Mouse (Mus musculus) left cerebral cortex, postnatal 10 days (tissue): ENCODE data around the gene Cebpb. TPM values are rescaled to one million over a fixed set of nuclear protein-coding genes. Genes with fewer than 3 reads are reported as not detected.

Source experiments
- DNase-seq, 2 experiments: peaks; one replicate each; pipeline ENCODE4 v3.0.0; 2021 to 2022; ENCODE audit warnings: low spot score in 2 of 2, mixed read lengths in 1 of 2; ENCODE audit errors: extremely low spot score in 1 of 2
- intact Hi-C: fragments of 180-260 bp; cut with DNase I; formaldehyde crosslinking; loops from one replicate; pipeline ENCODE4 v1.15.1; 2025
- total RNA-seq, 2 experiments: library from RNA; stranded (reverse); gene quantifications; 2 replicates each; pipeline ENCODE4 v1.2.3; 2021

Cebpb gene
- total RNA-seq, 2 experiments from 2014 or later = 7.8 to 10.0 TPM

DNA sequence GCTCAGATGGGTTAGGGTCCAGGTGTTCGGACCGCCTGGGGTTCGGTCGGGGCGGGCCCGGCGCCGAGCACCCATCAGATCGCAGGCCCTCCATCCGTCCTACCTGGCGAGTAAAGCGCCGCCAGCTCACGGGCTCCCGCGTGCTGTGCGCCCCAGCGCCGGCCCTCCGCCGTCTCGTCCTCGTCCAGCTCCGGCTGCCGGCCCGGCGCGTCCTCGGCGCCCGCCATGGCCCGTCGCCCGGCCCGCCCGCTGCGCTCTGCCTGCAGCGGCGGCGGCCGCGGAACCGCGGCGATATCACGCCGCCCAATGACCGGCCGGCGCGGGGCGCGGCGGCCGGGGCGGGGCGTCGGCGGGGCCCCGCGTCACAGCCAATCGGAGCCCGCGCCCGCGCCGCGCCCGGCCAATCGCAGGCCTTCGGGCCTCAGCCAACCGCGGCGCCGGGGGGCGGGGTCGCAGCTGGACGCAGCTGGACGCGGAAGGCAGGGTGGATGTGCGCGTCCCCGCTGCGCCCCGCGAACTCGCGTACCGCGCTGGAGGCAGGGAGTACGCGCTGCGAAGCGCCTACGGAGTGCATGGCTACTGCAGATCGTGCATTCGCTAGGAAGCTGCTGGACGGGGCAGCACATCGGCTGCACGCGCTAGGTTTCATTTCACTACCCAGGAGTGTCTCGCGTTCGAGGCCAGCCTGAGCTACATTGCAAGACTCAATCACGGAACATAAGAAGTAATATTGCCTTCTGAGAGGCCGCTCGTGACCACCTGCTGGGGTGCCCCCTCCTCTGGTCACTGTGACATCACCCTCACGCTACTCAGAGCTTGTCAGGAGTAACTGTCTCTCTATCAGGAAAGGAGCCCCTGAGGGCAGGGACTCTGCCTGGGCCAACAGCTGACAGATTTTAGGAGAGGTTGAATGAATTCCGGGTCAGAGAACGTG, 27.2 kb upstream of the Cebpb start, which contains the start of gene Gm20431:
Gene Gm20431, minus strand, starts transcription at position 227 of the 934 bp plus-strand sequence.
- intact Hi-C loops = no loop called here

DNA sequence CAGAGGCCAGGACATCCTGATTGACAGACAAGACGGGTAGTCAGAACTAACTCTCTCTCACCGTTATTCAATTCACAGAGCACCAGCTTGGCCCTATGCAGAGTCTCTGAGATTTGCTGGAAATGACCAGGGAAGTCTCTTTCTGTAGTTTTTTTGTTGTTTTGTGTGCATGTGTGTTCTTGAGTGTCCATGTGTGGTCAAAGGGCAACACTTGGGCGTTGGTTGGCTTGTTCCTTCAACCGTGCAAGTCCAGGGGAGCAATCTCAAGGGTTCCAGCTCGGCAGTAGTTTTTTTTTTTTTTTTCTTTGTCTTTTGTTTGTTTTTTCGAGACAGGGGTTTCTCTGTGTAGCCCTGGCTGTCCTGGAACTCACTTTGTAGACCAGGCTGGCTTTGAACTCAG, 26.0 kb upstream of the Cebpb start:
- intact Hi-C loops = no loop called here
- no peak for DNase-seq

More for the DNA sequence above, 27.2 kb upstream of the Cebpb start, which contains the start of gene Gm20431:
- DNase-seq = peak; percentile 93 to 99

DNA sequence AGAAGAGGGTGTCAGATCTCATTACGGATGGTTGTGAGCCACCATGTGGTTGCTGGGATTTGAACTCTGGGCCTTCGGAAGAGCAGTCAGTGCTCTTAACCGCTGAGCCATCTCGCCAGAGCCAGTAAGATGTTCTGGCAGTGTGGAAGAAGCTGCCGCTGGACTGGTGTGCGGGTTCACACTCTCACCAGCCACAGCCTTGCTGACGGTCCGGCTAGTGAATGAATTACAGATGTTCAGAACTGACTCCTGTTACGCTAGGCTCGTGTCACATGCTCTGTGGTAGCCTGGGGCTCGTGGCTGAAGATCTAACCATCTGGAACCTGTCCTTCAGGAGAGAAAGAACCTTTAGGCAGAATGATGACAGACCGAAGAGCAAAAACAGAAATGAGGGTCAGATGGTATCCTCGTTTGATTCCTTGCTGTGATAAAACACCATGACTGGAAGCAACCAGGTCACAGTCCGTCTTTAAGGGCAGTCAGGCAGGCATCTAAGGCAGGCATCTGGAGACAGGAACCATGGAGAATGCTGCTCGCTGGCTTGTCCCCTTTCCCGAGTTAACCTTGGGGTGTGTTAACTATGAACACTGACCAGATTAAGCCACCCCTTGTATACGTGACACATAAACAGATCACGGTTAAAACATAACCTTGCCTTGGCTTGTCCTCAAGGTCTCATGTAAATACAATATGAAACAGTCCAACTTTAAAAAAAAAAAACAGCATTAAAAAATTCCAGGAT, 22.6 kb upstream of the Cebpb start:
- no peak for DNase-seq
- intact Hi-C loops = no loop called here

DNA sequence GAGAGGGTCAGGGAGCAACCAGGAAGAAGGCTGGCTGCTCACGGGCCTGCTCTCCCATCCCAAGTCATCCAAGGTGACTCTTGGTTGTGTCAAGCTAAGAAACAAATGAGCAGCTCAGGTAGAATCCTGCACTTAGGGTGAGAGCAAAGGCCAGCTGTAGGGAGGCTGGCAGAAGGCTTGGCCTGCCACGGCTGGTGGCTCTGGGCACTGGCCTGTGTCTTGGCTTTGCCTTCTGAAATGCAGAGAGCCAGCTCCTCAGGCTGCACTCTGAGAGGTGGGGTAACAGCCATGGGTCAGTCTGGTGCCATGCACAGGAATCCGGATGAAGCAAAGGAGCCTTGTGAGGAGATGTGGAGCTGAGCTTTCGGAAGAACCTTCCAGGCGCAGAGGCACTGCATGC, 20.3 kb upstream of the Cebpb start:
- intact Hi-C loops = no loop called here
- no peak for DNase-seq

DNA sequence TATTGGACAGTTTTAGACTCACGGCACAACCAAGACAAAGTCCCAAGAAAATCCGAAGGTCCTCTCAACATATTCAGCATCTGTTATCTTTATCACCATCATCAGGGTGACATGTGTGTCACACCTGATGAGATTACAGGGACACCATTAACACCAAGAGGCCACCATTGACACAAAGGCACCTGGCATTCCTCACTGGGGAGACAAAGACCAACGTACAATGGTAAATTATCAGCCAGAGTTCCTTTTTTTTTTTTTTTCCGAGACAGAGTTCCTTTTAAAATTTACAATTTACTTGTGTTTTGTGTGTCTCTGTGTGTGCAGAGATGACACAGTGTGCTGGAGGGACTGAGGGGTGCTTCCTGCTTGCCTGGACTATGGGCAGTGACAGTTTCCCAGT, 19.3 kb upstream of the Cebpb start:
- intact Hi-C loops = no loop called here
- DNase-seq = no peak

DNA sequence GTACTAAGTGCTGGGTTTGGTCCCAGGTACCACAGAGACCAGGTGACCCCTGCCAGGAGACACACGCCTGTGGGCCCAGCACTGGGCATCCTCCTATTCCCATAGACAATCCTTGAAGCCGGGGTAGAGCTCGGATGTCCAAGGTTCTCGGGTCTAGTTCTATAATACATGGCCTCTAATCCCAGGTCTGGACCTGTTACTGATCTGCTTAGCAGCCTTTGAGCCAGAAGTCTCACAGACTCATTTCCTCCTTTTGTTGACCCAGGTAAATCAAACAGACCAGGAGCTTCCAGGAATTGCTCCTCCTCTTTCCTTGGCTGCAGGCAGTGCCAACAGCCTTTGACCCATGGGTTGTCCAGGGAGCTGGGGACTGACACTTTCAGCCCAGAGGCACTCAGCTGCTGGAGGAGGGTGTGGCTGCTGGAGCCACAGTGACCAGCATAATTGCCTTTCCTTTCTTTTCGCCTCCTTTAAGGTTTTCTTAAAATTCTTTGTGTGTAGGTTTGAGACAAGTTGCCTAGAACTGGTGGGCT, 17.5 kb upstream of the Cebpb start:
- intact Hi-C loops = no loop called here
- no peak for DNase-seq

DNA sequence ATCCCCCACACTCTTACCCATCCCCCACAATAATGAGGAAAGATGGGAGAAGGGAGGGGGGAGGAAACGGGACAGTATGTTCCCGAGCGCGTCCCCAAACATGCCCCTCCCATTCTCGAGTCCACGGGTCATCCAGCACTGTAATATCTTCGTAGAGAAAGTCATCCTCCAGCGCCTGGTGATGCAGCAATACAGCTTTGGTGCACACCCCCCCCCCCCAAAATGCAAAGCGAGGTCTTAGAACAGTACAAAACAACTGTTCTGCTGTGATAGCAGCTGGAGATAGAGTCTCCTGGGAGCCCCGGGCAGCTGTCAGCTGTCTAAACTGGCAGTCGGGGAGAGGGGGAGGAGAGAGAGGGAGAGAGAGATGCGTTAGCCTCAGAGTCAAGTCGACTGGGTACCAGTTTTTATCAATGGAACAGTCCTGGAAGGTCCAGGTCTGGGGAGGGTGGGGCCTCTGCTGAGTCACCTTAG, 16.5 kb upstream of the Cebpb start:
- intact Hi-C loops = no loop called here
- DNase-seq = no peak

DNA sequence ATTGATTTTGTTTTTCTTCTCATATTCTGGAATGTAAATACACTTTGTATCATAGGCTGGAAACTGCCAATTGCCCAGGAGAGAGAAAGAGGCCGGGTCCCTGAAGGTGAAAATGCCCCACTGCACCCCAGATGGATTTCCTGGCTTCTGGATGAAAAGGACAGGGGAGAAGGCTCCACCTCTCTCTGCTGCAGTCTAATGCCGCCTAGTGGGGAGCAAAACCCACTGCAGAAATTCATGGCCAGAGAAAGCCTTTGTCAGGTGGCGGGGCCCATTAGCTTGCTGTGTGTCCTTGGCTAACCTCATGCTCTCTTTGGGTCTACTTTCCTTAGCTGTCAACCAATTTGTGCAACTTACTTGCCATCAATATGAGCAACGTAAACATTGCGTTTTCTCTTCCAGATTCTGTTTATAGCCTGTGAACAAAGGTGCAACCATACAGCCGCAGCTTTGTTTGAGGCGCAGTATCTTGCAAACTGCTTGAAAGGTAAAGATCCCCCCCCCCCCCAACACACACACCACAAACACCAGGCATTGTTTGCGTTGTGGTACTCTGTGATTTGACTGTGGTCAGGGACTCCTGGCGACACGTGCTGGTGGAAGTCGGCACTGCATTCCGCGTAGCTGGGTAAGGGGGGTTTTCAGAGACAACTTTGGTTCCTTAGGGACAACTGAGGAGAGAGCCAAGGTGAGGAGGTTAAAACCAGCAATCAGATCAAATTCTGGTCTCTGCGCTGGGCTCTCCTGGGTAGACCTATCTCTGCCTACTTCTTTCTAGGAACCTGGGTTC, 13.4 kb upstream of the Cebpb start:
- DNase-seq = no peak
- intact Hi-C loops = loop anchor here (5.0 kb wide), 2 partner anchors 33 to 138 kb away; partner anchors contain the start of gene Snai1

DNA sequence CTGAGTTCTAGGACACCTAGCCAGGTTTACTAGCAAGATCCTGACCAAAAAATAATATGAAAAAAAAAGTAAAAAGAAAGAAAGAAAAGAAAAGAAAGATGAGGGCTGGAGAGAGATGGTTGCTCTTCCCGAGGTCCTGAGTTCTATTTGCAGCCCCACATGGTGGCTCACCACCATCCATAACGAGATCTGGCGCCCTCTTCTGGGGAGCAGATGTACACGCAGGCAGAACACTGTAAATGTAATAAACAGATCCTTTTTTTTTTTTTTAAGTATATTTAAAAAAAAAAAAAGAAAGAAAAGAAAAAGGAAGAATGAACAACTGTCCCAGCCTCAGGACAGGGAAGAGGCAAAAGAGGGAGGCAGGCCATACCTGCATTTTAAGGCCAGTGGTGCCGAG, 10.1 kb upstream of the Cebpb start:
- DNase-seq = no peak
- intact Hi-C loops = loop anchor here (5.0 kb wide), 2 partner anchors 36 to 141 kb away; partner anchors contain the start of gene Snai1

DNA sequence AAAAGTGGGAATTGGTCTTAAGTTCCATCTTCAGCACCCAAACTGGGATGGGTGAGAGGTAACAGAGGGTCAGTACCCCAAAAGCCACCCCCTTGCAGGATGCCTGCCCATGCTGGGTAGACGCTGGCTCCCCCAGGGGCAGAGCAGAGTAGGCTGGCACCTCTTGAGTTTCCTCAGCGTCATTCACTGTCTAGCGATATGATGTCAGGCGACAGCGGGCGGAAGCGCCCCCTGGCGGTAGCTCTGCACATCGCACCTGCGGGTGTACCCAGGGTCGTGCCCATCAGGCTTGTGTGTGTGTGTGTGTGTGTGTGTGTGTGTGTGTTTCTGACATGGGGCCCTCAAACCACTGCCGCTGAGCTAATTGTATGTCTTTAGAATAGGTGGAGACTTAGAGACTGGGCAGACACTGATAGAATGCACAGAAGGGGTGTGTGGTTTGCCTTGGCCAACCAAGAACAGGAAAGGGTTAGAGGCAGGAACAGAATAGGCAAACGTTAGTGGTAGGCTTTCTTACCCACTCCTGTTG, 8.7 kb upstream of the Cebpb start:
- peak in 1 of 2 experiments; percentile 85 for DNase-seq
- intact Hi-C loops = loop anchor here (5.0 to 10.0 kb wide), 4 partner anchors 38 to 405 kb away; partner anchors contain the start of genes Pard6b, Ripor3 and Snai1

DNA sequence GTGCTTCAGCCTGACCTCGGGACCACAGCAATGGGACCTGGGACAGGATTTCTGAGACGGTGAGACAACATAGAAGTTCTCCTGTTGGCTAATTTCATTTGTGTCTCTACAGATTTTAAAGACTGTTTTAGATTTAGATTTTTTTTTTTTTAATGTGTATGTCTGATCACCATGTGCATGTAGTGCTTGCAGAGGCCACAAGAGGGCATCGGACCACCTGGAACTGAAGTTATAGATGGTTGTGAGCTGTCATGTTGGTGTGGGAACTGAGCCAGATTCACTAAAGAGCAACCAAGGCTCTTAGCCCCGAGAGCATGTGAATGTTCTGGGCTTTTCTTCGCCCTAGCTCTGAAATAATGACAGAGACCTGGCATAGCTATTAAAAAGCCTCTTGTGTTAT, 8.1 kb upstream of the Cebpb start:
- DNase-seq = peak in 1 of 2 experiments; percentile 66
- intact Hi-C loops = loop anchor here (10.0 kb wide), 2 partner anchors 334 to 404 kb away; partner anchors contain the start of genes Pard6b and Ripor3

DNA sequence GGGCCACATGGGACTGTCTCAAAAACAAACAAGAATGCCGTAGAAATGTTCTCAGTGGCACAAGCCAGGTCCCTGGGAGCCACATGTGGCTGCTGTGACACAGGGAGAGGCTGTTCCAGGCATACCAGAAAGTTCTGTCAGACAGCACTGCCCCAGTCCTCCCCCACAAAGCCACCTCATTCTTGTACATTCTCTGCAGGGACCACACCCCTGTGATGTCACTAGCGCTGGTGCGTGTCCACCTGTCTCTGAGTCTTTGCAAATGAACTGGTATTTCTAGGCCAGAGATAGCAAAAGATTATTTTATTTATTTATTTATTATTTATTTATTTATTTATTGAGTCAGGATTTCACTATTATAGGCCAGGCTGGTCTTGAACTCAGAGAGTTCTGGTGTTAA, 5.0 kb upstream of the Cebpb start:
- intact Hi-C loops = loop anchor here (10.0 kb wide), 2 partner anchors 331 to 401 kb away; partner anchors contain the start of genes Pard6b and Ripor3
- no peak for DNase-seq

DNA sequence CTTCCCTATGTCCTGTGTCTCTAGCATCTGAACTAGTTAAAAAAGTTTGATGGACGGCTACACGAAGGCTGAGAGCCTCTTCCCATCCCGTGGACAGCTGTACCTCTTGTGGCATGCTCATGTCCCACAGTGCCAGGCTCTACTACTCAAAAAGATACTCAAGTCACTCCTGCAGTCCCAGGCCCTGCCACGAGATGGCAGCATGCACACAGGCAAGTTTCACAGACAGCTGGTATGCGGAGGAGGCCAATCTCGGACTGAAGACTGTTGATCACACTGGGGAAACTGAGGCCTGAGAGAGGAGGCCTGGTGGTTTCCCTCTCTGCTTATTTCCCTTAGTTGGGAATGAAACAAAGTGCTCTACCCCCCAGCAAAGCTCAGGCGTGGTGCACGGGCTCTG, 3.6 kb upstream of the Cebpb start:
- intact Hi-C loops = loop anchor here (1.0 to 10.0 kb wide), 3 partner anchors 211 to 400 kb away; partner anchors contain the start of genes Pard6b and Ripor3
- peak; percentile 88 to 93 for DNase-seq

DNA sequence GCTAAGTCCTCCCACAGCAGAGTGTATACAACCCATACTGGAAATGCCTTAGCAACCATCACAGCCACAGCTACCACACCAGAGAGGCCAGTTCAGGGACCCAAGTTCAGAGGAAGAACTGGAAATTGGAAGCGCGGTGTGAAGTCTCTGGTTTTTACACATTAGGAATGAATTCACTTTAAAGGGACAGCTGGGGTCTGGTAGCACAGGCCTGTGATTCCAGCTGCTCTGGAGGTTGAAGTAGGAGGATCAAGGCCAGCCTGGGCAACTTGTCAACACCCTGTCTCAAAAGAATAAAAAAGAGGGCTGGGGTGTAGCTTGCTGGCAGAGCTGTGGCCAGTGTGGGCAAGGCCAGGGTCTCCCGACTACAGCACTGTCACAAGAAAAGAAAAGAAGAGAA, 2.9 kb upstream of the Cebpb start:
- intact Hi-C loops = loop anchor here (1.0 to 10.0 kb wide), 3 partner anchors 210 to 399 kb away; partner anchors contain the start of genes Pard6b and Ripor3
- DNase-seq = no peak

DNA sequence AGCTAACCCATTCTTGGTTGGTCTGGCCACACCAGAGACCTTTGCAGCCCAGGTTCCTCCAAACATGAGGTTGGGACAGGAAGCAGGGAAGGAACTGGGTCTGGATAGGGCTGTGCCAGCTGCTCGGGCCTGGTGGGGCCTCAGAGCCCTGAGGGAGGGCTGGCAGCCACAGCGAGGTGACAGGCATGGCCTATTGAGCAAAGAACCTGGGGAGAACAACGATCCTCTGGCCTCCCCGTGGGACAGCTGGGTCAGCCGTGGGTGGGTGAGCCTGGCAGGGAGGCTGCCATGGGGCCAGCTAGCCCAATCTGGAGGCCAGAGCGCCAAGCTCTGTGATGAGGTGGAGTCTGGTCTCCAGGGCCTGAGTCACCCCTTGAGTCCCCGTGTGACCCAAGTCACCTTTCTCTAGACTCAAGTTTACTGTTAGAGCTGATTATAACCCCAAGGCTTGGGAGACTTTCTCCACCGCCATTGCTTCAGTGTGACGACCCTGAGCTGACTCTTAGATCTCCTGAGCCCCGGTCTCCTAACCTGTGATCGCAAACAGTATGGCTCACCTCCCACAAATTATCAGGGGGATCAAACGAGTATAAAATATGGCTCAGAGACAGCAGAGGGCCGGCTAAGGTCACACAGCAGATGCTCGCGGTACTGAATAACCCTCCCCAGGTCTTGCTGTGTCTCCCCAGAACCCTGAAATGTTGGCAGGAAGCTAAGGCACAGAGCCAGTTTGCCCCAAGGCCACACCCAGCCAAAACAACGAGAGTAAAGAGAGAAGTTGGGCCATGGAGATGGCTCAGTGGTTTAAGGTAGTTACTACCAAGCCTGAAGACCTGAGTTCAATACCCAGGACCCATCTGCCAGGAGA, 2.1 kb upstream of the Cebpb start:
- no peak for DNase-seq
- intact Hi-C loops = loop anchor here (10.0 kb wide), 2 partner anchors 328 to 398 kb away; partner anchors contain the start of genes Pard6b and Ripor3

DNA sequence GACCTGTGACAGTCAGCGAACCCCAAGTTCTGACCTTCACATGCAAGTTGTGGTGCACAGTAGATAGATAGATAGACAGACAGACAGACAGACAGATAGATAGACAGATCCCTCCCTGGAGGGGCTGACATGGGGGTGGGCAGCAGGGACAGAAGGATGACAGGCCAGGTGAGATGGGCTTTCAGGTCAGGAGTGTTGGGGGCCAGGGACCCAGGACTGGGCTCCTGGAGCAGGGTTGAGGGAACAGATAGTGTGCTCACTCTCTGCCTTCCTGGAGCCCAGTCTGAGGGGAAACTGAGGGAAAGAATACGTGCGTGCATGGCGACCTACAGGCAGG, 1.5 kb upstream of the Cebpb start:
- intact Hi-C loops = loop anchor here (10.0 kb wide), 2 partner anchors 328 to 398 kb away; partner anchors contain the start of genes Pard6b and Ripor3
- no peak for DNase-seq

DNA sequence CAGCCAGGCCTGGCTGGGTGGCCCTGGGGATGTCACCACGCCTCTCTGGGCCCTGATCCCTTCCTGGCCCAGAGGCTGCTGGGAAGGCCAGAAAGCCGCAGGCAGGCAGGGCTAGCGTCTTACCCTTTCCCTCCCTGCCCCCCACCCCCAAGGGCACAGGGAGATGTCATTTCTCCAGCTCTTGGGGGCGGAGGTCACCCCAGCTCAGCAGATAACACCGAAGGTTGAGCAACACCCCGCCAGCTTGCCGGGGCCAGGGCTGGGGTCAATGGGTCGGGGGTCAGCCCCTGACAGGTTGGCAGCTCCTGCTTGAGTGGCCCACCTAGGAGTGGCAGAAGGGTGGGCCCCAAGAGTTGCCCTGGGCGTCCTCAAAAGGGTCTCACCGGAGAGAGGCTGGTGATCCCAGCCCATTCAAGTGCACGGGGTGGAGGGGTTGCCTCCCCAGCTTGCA, 1.0 kb upstream of the Cebpb start:
- peak in 1 of 2 experiments; percentile 69 for DNase-seq
- intact Hi-C loops = loop anchor here (10.0 kb wide), 2 partner anchors 327 to 397 kb away; partner anchors contain the start of genes Pard6b and Ripor3
